Mouse (Mus musculus) hindbrain, embryonic 10.5 days (tissue): ENCODE data around the gene Rasa4. TPM values are rescaled to one million over a fixed set of nuclear protein-coding genes. Genes with fewer than 3 reads are reported as not detected.
"Not testable (repeated sequence)": the region's sequence is repeated elsewhere in the genome, so short reads cannot be mapped to it uniquely, and the experiment has no call there.

Source experiments
- DNase-seq: peaks from one replicate; pipeline ENCODE4 v3.0.0-alpha.2; 2017; ENCODE audit warnings: low spot score
- H3K27ac ChIP-seq: fragments of 300-500 bp; sonication (generic); 2 replicates; pipeline ENCODE4 v1.5.1; 2016; ENCODE audit warnings: mild to moderate bottlenecking, moderate library complexity
- H3K27me3 ChIP-seq: fragments of 300-500 bp; sonication (generic); 2 replicates; pipeline ENCODE4 v1.6.1; 2016; ENCODE audit warnings: mild to moderate bottlenecking; ENCODE audit not compliant: poor library complexity, insufficient read depth, severe bottlenecking
- H3K36me3 ChIP-seq: fragments of 300-500 bp; sonication (generic); 2 replicates; pipeline ENCODE4 v1.6.1; 2016; ENCODE audit warnings: mild to moderate bottlenecking, moderate library complexity
- H3K4me1 ChIP-seq: fragments of 300-500 bp; sonication (generic); replicated peaks from 2 replicates; pipeline ENCODE4 v1.6.1; 2016; ENCODE audit warnings: mild to moderate bottlenecking
- H3K4me3 ChIP-seq: fragments of 300-500 bp; sonication (generic); 2 replicates; pipeline ENCODE4 v1.5.1; 2016; ENCODE audit warnings: mild to moderate bottlenecking, moderate library complexity
- H3K9me3 ChIP-seq: fragments of 300-500 bp; sonication (generic); 2 replicates; pipeline ENCODE4 v1.6.1; 2016; ENCODE audit warnings: mild to moderate bottlenecking, moderate library complexity
- WGBS: fragments of 180-500 bp; shearing (Covaris S2); methylation state at CpG from one replicate; pipeline ENCODE4 v1.1.7; 2016; 5-methylcytosine and 5-hydroxymethylcytosine counted together
- polyA plus RNA-seq: library from polyadenylated mRNA; unstranded; fragments of >200 nt; fragmentation: Nextera tagmentation; extraction: Ambion mirVana; gene quantifications from 2 replicates; pipeline ENCODE4 v1.2.1, GENCODE M21; 2016

Rasa4 gene
- polyA plus RNA-seq, 1 experiment from 2014 or later = 5.5 TPM

DNA sequence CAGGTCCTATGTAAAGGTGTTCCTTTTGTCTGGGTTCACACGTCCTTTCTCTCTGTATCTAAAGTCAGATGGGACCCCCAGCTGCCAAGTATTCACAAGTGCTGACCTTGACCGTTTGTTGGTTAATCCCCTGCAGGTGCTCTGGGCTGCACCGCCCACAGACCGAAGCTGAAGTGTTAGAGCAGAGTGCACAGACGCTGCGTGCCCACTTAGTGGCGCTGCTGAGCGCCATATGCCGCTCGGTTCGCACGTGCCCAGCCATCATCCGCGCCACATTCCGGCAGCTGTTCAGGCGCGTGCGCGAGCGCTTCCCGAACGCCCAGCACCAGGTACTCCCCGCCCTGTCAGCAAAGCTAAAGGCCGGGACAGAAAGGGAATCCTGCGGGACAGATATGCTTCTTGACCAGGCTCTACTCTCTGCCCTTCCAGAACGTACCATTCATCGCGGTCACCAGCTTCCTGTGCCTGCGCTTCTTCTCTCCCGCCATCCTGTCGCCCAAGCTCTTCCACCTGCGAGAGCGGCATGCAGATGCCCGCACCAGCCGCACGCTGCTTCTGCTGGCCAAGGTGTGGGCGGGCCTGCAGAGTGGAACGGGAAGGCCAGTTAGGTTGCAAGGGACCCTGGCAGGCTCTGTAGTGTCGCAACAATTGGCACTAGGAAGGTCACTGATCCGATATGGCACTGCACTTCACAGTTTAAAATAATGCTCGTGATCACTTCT lies 18.5 kb downstream of the Rasa4 start:
- Histone ChIP-seq H3K4me3 (peak overlapping the region; percentile 49), H3K27me3 (peaks cover 39% of the 10 kb centered on the region), H3K27ac (peak overlapping the region; percentile 69; the same call in 1 of the 2 replicates), H3K9me3 (peaks cover 5% of the 10 kb centered on the region; the same call in 1 of the 2 replicates), H3K4me1 (peaks cover 10% of the 10 kb centered on the region), H3K36me3 (no peaks in the 10 kb centered on the region; the same call in 1 of the 2 replicates)
- DNase-seq = peak; percentile 71
- WGBS = 7% methylated on average over 41 of the region's 41 CpGs

DNA sequence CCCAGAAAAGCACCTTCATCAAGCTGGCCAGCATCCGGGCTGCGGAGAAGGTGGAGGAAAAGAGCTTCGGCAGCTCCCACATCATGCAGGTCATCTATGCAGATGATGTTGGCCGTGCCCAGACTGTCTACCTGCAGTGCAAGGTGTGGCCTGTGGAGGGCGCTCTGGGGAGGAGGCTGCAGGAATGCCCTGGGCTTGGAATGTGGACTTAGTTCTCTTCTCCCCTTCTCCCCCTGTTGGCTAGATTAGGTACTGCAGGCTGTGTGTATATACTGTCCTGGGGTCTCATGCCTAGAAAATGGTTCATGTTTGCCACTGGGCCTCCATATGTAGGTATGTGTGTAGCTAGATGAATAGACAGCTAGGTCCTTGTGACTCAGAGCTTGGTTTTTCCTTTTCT lies 20.8 kb downstream of the Rasa4 start:
- WGBS = 86% methylated on average over 5 of the region's 5 CpGs
- Histone ChIP-seq H3K27ac (no peak overlapping the region), H3K4me3 (no peak overlapping the region), H3K27me3 (peaks cover 39% of the 10 kb centered on the region), H3K36me3 (no peaks in the 10 kb centered on the region; the same call in 1 of the 2 replicates), H3K9me3 (peaks cover 5% of the 10 kb centered on the region; the same call in 1 of the 2 replicates), H3K4me1 (peaks cover 10% of the 10 kb centered on the region)
- no peak for DNase-seq

DNA sequence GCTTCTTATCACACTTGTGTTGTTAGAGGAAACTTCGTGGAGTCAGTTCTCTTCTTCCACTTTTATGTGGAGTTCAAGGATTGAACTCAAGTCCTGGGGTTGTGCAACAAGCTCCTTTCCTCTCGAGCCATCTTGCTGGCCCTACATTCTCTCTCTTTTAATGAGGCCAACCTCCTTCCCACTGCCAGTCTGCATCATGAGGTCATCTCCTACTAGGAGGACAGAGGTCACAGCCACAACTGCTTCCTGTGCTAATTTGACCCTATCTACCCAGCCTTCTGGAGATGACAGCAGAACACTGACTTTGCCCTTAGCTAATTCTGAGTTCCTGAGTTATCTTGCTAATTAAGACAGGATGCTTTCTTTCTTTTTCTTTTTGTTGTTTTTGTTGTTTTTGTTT lies 24.8 kb downstream of the Rasa4 start:
- 70% methylated on average over 2 of the region's 2 CpGs for WGBS
- Histone ChIP-seq H3K4me1 (no peaks in the 10 kb centered on the region), H3K9me3 (peaks cover 5% of the 10 kb centered on the region; the same call in 1 of the 2 replicates), H3K27ac (no peak overlapping the region), H3K27me3 (peaks cover 7% of the 10 kb centered on the region), H3K36me3 (no peaks in the 10 kb centered on the region; the same call in 1 of the 2 replicates), H3K4me3 (no peak overlapping the region)
- no peak for DNase-seq

DNA sequence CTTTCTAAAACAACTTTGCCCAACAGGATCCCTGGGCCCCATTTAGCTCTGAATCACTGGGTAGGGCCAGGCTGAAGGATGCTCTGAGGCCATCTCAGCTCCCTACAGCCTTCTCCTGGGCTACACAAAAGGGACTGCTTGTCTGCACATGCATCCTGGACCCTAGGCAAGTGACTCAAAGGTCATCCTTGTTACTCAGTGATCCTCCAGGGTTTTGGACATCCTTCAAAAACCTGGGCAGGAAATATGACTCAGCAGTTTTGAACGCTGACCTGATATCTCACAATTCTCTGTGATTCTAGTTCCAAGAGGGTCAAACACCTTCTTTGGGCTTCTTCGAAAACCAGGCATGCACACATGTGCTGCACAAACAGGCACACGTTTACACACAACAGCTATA lies 25.3 kb downstream of the Rasa4 start:
- Histone ChIP-seq H3K4me1 (no peaks in the 10 kb centered on the region), H3K9me3 (peaks cover 5% of the 10 kb centered on the region; the same call in 1 of the 2 replicates), H3K27ac (no peak overlapping the region), H3K4me3 (no peak overlapping the region), H3K27me3 (peaks cover 2% of the 10 kb centered on the region; the same call in 1 of the 2 replicates), H3K36me3 (peaks cover 1% of the 10 kb centered on the region; the same call in 1 of the 2 replicates)
- DNase-seq = no peak
- WGBS = 78% methylated on average over 3 of the region's 3 CpGs

DNA sequence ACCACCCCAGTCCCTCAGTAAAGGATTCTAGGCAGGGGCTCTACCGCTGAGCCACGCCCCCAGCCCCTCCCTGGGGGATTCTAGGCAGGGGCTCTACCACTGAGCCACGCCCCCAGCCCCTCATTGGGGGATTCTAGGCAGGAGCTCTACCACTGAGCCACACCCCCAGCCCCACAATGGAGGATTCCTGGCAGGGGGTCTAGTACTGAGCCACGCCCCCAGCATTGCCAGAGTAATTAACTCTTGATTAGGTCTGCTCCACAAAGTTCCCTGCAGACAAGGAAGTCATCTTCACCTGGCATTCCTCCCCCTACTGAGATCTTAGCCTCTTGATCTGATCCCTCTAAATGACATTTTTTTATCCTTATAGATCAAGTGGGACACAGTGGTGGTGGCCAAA lies 29.8 kb downstream of the Rasa4 start:
- not testable (repeated sequence) for H3K9me3 ChIP-seq, H3K4me3 ChIP-seq, H3K27ac ChIP-seq, DNase-seq, H3K27me3 ChIP-seq
- H3K36me3 ChIP-seq = peaks cover 11% of the 10 kb centered on the region
- peaks cover 25% of the 10 kb centered on the region for H3K4me1 ChIP-seq
- WGBS = 54% methylated on average over 4 of the region's 4 CpGs

DNA sequence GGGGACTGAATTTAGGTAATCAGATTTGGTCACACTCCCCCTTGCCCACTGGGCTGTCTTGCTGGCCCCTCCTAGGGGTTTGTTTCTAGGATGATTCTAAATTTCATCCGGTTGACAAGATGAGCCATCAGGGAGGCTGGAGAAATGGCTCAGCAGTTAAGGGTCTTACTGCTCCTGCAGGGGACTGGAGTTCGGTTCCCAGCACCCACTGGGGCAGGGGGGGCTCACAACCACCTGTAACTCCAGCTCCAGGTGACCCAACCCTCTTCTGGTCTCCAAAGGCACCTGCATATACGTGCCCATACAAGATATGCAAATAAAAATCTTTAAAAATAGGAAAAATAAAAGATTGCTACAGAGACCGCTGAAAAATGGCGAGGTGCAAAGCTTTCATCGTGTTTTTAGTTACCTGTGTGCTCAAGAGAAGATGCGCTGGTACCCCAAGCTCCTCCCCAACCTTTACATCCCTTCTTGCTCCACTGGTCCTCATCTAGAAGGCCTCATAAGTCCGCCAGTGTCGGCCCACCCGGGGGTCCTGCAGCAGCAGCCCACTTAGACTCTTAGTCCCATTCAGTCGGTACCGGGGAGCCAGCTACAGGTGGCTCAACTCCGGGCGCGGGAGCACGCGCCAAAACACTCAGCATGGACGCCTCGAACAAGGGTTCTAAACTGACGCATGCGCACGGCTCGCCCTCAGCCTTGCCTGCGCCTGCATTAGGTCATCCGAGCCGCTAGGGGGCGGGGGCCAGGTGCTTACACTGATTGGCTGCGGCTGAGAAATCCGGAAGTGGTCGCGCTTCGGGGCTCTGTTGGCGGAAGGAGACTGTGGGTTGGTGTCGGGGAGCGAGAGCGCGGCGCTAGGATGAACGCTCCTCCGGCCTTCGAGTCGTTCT lies 32.4 kb downstream of the Rasa4 start, which contains the start of gene Polr2j:
Gene Polr2j (plus strand): TSS at position 741 of the 893 bp plus-strand sequence.
- 3% methylated on average over 42 of the region's 42 CpGs for WGBS
- Histone ChIP-seq H3K36me3 (peaks cover 34% of the 10 kb centered on the region), H3K27me3 (no peaks in the 10 kb centered on the region), H3K4me3 (peak within 1 kb of the TSS; percentile 83), H3K9me3 (no peaks in the 10 kb centered on the region), H3K4me1 (peaks cover 25% of the 10 kb centered on the region), H3K27ac (peak within 1 kb of the TSS; percentile 91)
- DNase-seq = peak; percentile 99

DNA sequence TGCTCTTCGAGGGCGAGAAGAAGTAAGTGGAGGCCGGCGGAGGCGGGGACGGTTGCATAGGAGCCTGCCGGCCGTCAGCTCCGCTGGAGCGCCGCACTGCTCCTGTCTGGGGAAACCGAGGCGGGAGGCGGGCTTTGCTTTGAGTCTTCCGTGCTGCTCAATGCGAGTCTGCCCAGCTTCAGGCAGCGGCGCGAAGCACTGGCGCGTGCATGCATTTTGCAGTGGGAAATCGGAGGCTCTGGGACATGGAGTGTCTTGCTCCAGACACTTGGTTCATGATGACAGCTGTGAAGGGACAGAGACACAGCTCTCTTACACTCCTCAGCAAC lies 33.0 kb downstream of the Rasa4 start:
- 1% methylated on average over 22 of the region's 22 CpGs for WGBS
- peak overlapping the region; percentile 83 for H3K4me3 ChIP-seq
- no peaks in the 10 kb centered on the region for H3K27me3 ChIP-seq
- peak overlapping the region; percentile 91 for H3K27ac ChIP-seq
- no peak for DNase-seq
- H3K9me3 ChIP-seq = no peaks in the 10 kb centered on the region
- H3K4me1 ChIP-seq = peaks cover 25% of the 10 kb centered on the region
- peaks cover 40% of the 10 kb centered on the region for H3K36me3 ChIP-seq

DNA sequence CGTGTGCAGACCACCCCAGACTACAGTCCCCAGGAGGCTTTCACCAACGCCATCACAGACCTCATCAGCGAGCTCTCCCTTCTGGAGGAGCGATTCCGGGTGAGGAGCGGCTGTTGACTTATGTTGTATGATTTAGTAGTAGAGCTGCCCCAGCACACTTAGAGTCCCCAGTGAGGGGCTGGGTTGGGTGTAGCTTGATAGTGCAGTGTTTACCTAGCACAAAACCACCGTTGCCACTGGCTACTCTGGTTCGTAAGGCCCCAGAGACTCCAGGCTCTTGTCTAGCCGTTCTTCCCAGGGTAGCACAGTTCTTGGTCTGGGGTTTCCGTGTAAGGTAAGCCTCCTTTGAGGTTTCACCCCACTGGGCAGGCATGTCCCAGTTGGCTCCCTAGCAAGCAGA lies 38.4 kb downstream of the Rasa4 start:
- H3K27me3 ChIP-seq = no peaks in the 10 kb centered on the region
- H3K27ac ChIP-seq = no peak overlapping the region
- no peak for DNase-seq
- peaks cover 14% of the 10 kb centered on the region for H3K4me1 ChIP-seq
- WGBS = 91% methylated on average over 10 of the region's 10 CpGs
- no peak overlapping the region for H3K4me3 ChIP-seq
- peaks cover 82% of the 10 kb centered on the region for H3K36me3 ChIP-seq
- H3K9me3 ChIP-seq = no peaks in the 10 kb centered on the region

DNA sequence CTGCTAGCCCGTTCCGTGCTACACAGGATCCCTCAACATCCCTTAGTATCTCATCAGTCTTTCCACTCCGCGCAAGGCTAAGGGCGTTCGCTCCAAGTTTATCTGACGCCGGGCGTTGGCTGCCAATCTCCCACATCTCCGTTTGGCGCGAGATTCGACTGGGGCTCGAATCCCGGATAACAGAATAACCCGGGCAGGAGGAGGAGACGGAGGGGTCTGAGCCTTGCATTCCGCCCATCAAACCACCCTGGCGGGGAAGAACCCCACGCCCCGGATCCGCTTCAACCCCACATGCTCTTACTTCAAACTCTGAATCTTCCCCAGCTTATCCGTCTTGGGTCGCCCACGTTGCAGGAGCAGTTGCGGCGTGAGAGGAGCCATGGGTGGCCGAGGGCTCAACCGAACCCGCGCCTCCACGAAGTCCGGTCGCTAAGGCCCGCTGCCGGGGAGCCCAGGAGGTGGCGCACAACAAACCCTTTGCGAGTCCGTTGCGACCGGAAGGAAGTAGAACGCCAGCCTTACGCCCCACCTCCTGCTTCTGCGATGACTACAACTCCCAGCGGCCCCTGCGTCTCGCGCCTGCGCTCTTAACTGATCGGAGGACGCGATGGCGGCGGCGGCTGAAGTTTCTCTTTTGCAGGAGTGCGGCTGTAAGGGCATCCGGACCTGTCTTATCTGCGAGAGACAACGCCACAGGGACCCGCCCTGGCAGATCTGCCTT lies 52.0 kb downstream of the Rasa4 start, which contains the start of the genes Lrwd1 and Alkbh4:
Gene Lrwd1 (minus strand): TSS at position 504 of the 721 bp plus-strand sequence.
Gene Alkbh4 (plus strand): TSS at position 576 of the 721 bp plus-strand sequence.
- H3K36me3 ChIP-seq = peaks cover 65% of the 10 kb centered on the region
- under 1% methylated on average over 60 of the region's 60 CpGs for WGBS
- peaks cover 23% of the 10 kb centered on the region for H3K4me1 ChIP-seq
- peak within 1 kb of the TSS; percentile 70 for H3K4me3 ChIP-seq
- DNase-seq = peak; percentile 96
- H3K27ac ChIP-seq = peak within 1 kb of the TSS; percentile 92
- no peaks in the 10 kb centered on the region for H3K9me3 ChIP-seq
- H3K27me3 ChIP-seq = no peaks in the 10 kb centered on the region

DNA sequence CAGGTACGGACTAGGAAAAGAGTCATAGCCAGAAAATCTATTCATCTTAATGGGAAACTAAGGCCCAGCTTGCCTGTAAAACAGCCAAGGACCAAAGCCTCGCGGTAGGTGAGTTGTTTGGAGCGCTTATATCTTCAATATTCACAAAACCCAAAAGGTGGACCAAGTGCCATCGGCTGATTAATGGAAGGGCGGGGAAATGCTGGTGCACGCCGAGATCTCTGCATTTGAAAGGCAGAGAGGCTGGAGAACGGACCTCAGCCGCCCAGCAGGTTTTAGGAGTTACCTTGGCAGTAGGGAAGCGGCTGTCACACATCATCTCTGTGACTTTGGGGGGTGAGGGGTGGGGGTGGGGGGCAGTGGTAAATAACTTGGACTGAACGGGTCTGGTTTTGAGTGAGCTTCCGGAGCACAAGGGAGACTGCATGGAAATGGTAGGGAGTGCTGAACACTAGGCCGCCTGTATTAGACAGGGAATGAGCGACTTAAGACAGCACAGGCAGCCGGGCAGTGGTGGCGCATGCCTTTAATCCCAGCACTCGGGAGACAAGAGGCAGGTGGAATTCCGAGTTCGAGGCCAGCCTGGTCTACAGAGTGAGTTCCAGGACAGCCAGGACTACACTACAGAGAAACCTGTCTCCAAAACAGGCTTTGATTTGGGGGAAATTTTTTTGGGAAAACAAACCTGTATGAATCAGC lies 52.7 kb downstream of the Rasa4 start:
- peaks cover 23% of the 10 kb centered on the region for H3K4me1 ChIP-seq
- DNase-seq = no peak
- H3K27me3 ChIP-seq = no peaks in the 10 kb centered on the region
- peak overlapping the region; percentile 70 for H3K4me3 ChIP-seq
- H3K27ac ChIP-seq = peak overlapping the region; percentile 92
- WGBS = 8% methylated on average over 20 of the region's 20 CpGs
- peaks cover 66% of the 10 kb centered on the region for H3K36me3 ChIP-seq
- H3K9me3 ChIP-seq = no peaks in the 10 kb centered on the region

DNA sequence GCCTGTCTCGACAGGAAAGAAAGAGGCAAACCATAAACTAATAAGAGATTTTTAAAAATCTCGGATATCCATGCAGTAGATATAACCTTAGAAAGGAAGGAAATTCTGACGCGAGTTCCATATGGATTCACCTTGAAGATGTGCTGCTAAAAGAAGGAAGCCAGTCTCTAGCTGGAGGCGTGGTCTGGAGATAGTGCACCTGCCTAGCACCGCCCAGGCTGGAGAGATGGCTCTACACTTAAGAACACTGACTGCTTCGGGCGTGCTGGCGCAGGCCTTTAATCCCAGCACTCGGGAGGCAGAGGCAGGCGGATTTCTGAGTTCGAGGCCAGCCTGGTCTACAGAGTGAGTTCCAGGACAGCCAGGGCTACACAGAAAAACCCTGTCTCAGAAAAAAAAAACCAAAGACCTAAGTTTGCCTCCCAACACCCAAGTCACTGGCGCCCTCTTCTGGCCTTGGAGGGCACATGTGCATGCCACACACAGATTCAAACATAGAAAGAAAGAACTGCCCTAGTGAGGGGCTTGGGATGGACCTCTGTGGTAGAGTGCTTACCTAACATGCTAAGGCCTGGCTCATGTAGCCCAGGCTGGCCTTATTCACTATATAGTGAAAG lies 54.0 kb downstream of the Rasa4 start:
- peaks cover 23% of the 10 kb centered on the region for H3K4me1 ChIP-seq
- peaks cover 66% of the 10 kb centered on the region for H3K36me3 ChIP-seq
- WGBS = 71% methylated on average over 13 of the region's 13 CpGs
- 0 out of 2 replicates have a peak, but pooled peaks cover 2% of the 10 kb centered on the region for H3K9me3 ChIP-seq
- H3K4me3 ChIP-seq = no peak overlapping the region
- peak; percentile 49 for DNase-seq
- no peaks in the 10 kb centered on the region for H3K27me3 ChIP-seq
- no peak overlapping the region for H3K27ac ChIP-seq
